21 mouse cellular contexts compared by ENCODE assay signal in the genomic region with DNA sequence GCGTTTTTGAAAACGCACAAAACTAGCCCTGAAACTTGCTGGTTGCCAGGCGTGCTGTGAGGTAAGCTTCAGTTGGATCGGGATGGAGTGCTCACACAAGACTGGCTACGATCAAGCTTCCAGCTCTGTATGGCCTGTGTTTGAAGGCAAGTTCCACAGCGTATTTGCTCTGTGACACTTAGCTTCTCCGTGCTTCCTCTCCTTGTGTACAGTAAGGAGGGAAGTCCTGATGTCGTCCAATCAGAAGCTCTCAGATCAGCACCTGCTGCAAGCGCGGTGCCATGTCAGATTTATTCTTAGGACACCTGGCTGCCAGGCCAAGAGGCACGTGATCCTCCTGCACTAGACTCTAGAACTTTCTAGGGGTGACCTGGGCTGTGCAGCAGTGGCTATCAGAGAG.
A peak's percentile ranks its signal among the peaks of the same experiment; 100 is the strongest.
DNase-seq lines count a peak whose midpoint lies in the region; ATAC-seq lines count a peak whose summit lies in the region.
"Had no signal": no experiment of that assay in that cellular context is flagged by ENCODE, and none has a peak within 500 bp of the region (broad histone marks: within the 10 kb centered on the region; RNA-seq: fewer than 3 reads in every experiment).

No protein-coding gene starts in this region.

- no peaks in the 10 kb centered on the region for H3K27me3 ChIP-seq in hindbrain, embryonic 14.5 days (ENCODE audit: control insufficient read depth, insufficient read depth, low read length)
- H3K27me3 ChIP-seq in hindbrain, embryonic 10.5 days (ENCODE audit: insufficient read depth, poor library complexity, severe bottlenecking) = peaks cover 45% of the 10 kb centered on the region
- no peaks in the 10 kb centered on the region for H3K27me3 ChIP-seq in neural tube, embryonic 13.5 days
- H3K27me3 ChIP-seq: embryonic facial prominence, embryonic 15.5 days; intestine, embryonic 15.5 days; neural tube, embryonic 12.5 days; stomach, embryonic 15.5 days had no signal

- 84% methylated on average over 11 of the region's 11 CpGs for WGBS in hindbrain, embryonic 14.5 days
- 87% methylated on average over 11 of the region's 11 CpGs for WGBS in hindbrain, embryonic 10.5 days
- WGBS in neural tube, embryonic 13.5 days = 84% methylated on average over 11 of the region's 11 CpGs

- no peaks in the 10 kb centered on the region for H3K9me3 ChIP-seq in hindbrain, embryonic 14.5 days (ENCODE audit: control insufficient read depth, low read length)
- H3K9me3 ChIP-seq in hindbrain, embryonic 10.5 days = no peaks in the 10 kb centered on the region
- no peaks in the 10 kb centered on the region for H3K9me3 ChIP-seq in neural tube, embryonic 13.5 days
- H3K9me3 ChIP-seq: embryonic facial prominence, embryonic 15.5 days; heart, embryonic 10.5 days; intestine, embryonic 15.5 days; neural tube, embryonic 12.5 days; stomach, embryonic 15.5 days had no signal

- H3K36me3 ChIP-seq in hindbrain, embryonic 14.5 days (replicated peaks; ENCODE audit: control insufficient read depth, insufficient read depth) = no peaks in the 10 kb centered on the region
- H3K36me3 ChIP-seq in hindbrain, embryonic 10.5 days = no peaks in the 10 kb centered on the region
- no peaks in the 10 kb centered on the region for H3K36me3 ChIP-seq in neural tube, embryonic 13.5 days
- H3K36me3 ChIP-seq: embryonic facial prominence, embryonic 15.5 days; heart, embryonic 10.5 days; intestine, embryonic 15.5 days; neural tube, embryonic 12.5 days; stomach, embryonic 15.5 days had no signal

- H3K9ac ChIP-seq in hindbrain, embryonic 14.5 days = 0 out of 2 replicates have a peak overlapping the region, but pooled peaks have one; percentile 21
- H3K9ac ChIP-seq in neural tube, embryonic 13.5 days = peak overlapping the region; percentile 51; the same call in 1 of the 2 replicates
- H3K9ac ChIP-seq: embryonic facial prominence, embryonic 15.5 days; intestine, embryonic 15.5 days; neural tube, embryonic 12.5 days; stomach, embryonic 15.5 days had no signal

- no peak overlapping the region for H3K4me3 ChIP-seq in hindbrain, embryonic 14.5 days (replicated peaks; ENCODE audit: low read length)
- no peak overlapping the region for H3K4me3 ChIP-seq in hindbrain, embryonic 10.5 days
- H3K4me3 ChIP-seq in neural tube, embryonic 13.5 days = no peak overlapping the region
- H3K4me3 ChIP-seq: intestine, embryonic 15.5 days; neural tube, embryonic 12.5 days; stomach, embryonic 15.5 days had no signal

- peaks cover 47% of the 10 kb centered on the region for H3K4me1 ChIP-seq in hindbrain, embryonic 14.5 days (replicated peaks; ENCODE audit: control insufficient read depth, insufficient read depth, low read length)
- peaks cover 66% of the 10 kb centered on the region for H3K4me1 ChIP-seq in hindbrain, embryonic 10.5 days (replicated peaks)
- peaks cover 58% of the 10 kb centered on the region for H3K4me1 ChIP-seq in neural tube, embryonic 13.5 days (replicated peaks)
- H3K4me1 ChIP-seq: intestine, embryonic 15.5 days; stomach, embryonic 15.5 days had no signal

- no peak for ATAC-seq in hindbrain, embryonic 14.5 days (ENCODE audit: low FRiP score)
- ATAC-seq in neural tube, embryonic 13.5 days (ENCODE audit: low read depth) = no peak
- ATAC-seq: intestine, embryonic 15.5 days; lung, postnatal 0 days; Patski had no signal

- peak overlapping the region; percentile 73 for H3K27ac ChIP-seq in hindbrain, embryonic 14.5 days
- no peak overlapping the region; the same call in 1 of the 2 replicates for H3K27ac ChIP-seq in hindbrain, embryonic 10.5 days
- H3K27ac ChIP-seq in neural tube, embryonic 13.5 days (replicated peaks) = peak overlapping the region; percentile 83
- H3K27ac ChIP-seq: embryonic facial prominence, embryonic 15.5 days; heart, embryonic 10.5 days; intestine, embryonic 15.5 days; stomach, embryonic 15.5 days had no signal

- peak overlapping the region; percentile 42; the same call in 1 of the 2 replicates for H3K4me2 ChIP-seq in hindbrain, embryonic 14.5 days (replicated peaks)
- H3K4me2 ChIP-seq in neural tube, embryonic 13.5 days = peak overlapping the region; percentile 49; the same call in 1 of the 2 replicates
- H3K4me2 ChIP-seq: midbrain, embryonic 11.5 days had no signal

- peak; percentile 31 to 34 for DNase-seq in cerebellum, postnatal 10 days
- DNase-seq in cerebellum, adult 18-20 months = no peak
- DNase-seq in hindbrain, embryonic 14.5 days (ENCODE audit: low spot score) = no peak
- no peak for DNase-seq in hindbrain, embryonic 10.5 days (ENCODE audit: low spot score)
- no peak for DNase-seq in neural tube, embryonic 10.5 days (ENCODE audit: extremely low spot score, low spot score)
- no peak for DNase-seq in urinary bladder, adult 18-20 months (ENCODE audit: low spot score in 2 of 2)
- no peak for DNase-seq in spleen, postnatal 36 days (ENCODE audit: low spot score in 2 of 2)
- DNase-seq: adrenal gland, postnatal 36 days; gastrocnemius, postnatal 10 days; heart, postnatal 4 days; thymus, adult 18-20 months; thymus, postnatal 36 days had no signal

Comparison
In these comparisons a context has a peak if more than half of its experiments do, and no peak if none do; other contexts are left out.
1. DNase-seq: peak in cerebellum, postnatal 10 days (2 of 2); none in cerebellum, adult 18-20 months (0 of 2), hindbrain, embryonic 14.5 days (single experiment), hindbrain, embryonic 10.5 days (single experiment), neural tube, embryonic 10.5 days (single experiment), urinary bladder, adult 18-20 months (0 of 2) and spleen, postnatal 36 days (0 of 2).